Mouse (Mus musculus) ES-E14 (cell line): ENCODE measurements around the gene Mob3b.

Experiments used
- CHD2 ChIP-seq: IDR thresholded peaks from 2 replicates; pipeline ENCODE4 v1.6.1; 2014; ENCODE audit warnings: mild to moderate bottlenecking, low read depth, low read length, inconsistent platforms
- ZC3H11A ChIP-seq: IDR thresholded peaks from 2 replicates; pipeline ENCODE4 v1.6.1; 2012; ENCODE audit warnings: low read depth, mild to moderate bottlenecking, inconsistent platforms, low read length, borderline replicate concordance
- ZNF384 ChIP-seq: IDR thresholded peaks from 2 replicates; pipeline ENCODE4 v1.6.1; 2012; ENCODE audit warnings: low read depth, low read length, inconsistent platforms

GRCm38 (mm10) chr4:35140317-35140716 is 17.0 kb downstream of the Mob3b start:
- TF ChIP-seq ZC3H11A (no peak), ZNF384 (no peak), CHD2 (no peak)
